Mouse (Mus musculus) thymus, postnatal 36 days (tissue): ENCODE data around the gene Csrp3.

Experiments
- DNase-seq, 2 experiments: peaks; one replicate each; pipeline ENCODE4 v3.0.0; 2022; ENCODE audit warnings: mixed read lengths in 2 of 2

Gene Csrp3

DNA sequence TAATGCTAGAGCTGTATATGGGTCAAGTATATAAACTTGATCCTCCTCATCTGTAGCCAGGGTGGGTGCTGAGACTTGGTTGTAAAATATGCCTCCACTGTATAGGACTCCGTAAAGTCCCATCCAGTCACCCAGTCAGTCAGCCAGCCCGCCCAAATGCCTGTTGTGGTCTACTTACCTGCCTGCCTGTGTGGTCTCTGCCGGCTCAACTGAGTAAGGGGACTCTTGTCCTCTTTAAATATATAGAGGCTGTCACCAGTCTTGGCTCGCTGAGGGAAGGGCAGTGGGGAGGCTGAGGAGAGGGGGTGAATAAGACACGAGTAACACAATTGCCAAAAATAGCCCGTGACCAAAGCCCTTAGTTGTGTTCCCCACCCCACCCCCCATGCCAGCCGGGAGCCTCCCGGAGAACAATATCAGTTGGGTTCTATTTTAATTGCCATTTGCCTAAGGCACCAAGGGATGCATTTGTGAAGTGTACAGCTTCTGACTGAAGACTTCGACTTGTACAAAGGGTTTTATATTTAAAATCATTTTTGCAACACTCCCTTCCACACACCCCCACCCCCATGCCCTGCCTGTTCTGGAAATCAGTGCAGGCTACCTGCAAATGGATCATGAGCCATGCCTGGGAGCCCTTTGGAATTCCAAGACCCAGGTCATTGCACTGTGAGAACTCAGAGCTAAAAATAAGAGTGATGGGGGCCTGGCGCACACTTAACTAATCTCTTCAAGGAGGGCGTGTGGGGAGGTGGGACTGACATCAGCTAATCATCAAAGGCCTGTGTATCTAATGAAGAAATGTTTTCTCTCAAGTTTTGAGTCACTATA lies at the start of gene Csrp3:
Gene Csrp3, minus strand, starts transcription at position 214 of the 831 bp plus-strand sequence.
- no peak for DNase-seq

GRCm38 (mm10) chr7:48896051-48896450 lies 48.2 kb upstream of the Csrp3 start:
- DNase-seq, result no peak

DNA sequence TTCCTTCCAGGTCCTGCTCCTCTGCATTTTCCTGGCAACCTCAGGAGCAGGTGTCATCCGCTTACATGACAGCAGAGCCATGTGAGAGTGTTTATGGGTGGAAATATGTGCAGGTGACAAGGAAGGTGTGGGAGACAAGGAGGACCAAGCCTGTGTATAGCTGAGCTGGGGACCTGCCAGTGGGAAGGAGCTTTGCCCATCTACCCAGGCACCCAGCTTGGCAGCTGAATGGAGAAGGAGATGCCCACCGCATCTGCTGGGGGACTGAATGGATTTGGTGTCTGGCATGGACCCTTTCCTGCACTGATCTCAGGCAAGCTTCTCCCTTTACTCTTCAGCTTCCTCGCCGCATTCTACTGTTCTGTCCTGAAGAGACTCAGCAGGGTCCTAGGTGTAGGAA lies 47.6 kb upstream of the Csrp3 start:
- no peak for DNase-seq

DNA sequence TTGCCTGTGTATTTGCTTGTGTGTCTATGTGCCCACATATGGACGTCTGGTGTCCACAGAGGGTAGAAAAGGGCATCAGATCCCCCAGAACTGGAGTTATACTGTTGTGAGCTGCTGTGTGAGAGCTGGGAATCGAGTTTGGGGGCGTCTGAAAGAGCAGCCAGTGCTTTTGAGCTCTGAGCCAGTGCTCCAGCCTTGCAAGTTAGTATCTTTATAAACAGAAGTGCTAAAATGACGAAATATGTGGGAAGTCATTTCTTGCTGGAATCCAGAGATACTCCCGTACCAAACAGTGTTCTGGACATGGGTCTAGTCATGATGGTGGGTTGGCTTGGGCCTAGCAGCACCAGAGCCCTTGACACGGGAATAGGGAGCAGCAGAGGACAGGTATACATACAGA lies 46.9 kb upstream of the Csrp3 start:
- DNase-seq, result no peak

DNA sequence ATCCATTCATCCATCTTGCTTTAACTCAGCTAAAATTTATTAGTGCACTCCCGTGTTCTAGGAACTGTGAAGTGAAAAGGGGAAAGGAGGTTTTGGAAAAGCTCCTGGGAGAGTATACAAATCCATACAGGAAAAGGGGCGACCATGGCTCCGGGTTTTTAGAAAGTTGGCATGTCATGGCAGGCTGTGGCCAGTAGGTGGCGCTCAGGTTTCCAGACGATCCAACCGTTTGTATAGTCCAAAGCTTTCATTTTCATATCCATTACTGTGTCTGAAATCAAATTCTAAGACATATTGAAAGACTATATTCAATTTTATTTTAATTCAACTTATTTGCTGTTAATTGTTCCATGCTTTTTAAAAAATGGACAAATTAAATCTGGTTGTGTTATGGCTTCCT lies 46.3 kb upstream of the Csrp3 start:
- DNase-seq, result peak; percentile 38 to 56

- DNase-seq, result no peak
Measured at GRCm38 (mm10) chr7:48893093-48893492, 45.3 kb upstream of the Csrp3 start.

GRCm38 (mm10) chr7:48891029-48891428 lies 43.2 kb upstream of the Csrp3 start:
- DNase-seq, result no peak

DNA sequence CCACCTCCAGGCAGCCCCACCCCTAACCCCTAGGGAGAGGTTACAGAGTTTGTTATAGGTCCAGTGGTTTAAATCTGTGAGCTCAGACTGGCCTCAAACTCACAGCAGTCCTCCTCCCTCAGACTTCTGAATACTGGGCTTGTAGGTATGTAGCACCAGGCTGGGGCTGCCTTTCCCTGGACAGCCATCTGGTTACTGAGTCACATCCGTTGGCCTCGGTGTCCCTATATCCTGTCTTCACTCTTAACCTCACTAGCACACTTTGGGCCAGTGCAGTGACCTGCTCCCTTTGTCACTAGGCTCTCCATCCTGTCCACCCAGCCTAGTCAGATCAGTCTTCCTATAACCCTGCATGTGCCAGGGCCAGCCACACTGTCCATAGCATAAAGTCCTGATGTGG lies 40.9 kb upstream of the Csrp3 start:
- no peak for DNase-seq

DNA sequence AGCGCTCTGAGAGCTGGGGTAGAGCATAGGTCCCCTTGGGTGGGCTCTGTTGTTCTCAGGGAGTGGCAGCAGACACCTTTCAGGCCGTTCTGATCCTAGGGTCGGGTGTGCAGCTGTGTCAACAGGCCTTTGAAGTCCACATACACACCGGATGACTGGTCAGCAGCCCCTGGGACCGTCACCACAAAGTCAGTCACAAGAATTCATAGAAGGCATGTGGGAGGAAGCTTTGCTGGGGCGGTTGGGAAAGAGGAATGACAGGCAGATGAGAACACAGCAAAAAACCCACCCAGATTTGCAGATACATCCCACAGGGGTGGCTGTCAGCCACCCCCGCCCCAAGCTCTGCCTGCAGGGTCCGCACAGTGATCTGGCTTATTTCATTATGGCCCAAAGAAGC lies 40.1 kb upstream of the Csrp3 start:
- DNase-seq, result no peak

- no peak for DNase-seq
Measured at GRCm38 (mm10) chr7:48884266-48884611, 36.4 kb upstream of the Csrp3 start.

- DNase-seq, result no peak
Measured at GRCm38 (mm10) chr7:48883525-48884265, 35.9 kb upstream of the Csrp3 start.

GRCm38 (mm10) chr7:48881971-48882609 lies 34.3 kb upstream of the Csrp3 start:
- DNase-seq, result peak; percentile 21 to 43

GRCm38 (mm10) chr7:48881486-48881885 lies 33.7 kb upstream of the Csrp3 start, which contains the start of gene E2f8:
Gene E2f8, minus strand, starts transcription at chr7:48881596.
- DNase-seq, result peak; percentile 74 to 82

- peak; percentile 95 to 97 for DNase-seq
Measured at GRCm38 (mm10) chr7:48880591-48881481, 33.0 kb upstream of the Csrp3 start.

GRCm38 (mm10) chr7:48879574-48879973 lies 31.7 kb upstream of the Csrp3 start:
- no peak for DNase-seq

DNA sequence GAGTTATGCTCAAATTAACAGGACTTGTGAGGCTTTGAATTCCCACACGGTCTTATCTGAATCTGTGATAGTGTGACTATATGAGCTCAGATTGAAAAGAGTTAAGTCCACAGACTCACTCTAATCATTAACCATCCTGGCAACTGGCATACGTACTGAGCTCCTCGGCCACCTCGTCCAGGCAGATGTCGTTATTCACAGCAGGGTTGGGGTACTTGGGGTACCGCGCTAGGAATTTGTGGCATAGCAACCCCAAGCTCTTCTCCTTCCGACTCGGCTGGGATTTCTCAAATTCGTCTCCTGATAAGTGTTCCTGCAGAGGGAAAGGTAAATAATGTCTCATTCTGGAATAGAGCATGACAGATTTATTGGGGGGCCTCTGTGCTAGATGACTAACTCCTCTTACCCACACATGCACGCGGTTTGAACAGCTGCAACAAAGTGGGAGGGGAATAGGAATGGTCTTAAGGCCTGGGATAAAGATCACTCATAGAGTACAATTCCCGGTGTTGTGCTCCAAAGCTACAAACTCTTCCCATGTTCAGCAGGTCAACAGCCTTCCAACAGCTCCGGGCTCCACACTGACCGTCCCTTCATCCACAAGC lies 30.1 kb upstream of the Csrp3 start:
- DNase-seq, result no peak

DNA sequence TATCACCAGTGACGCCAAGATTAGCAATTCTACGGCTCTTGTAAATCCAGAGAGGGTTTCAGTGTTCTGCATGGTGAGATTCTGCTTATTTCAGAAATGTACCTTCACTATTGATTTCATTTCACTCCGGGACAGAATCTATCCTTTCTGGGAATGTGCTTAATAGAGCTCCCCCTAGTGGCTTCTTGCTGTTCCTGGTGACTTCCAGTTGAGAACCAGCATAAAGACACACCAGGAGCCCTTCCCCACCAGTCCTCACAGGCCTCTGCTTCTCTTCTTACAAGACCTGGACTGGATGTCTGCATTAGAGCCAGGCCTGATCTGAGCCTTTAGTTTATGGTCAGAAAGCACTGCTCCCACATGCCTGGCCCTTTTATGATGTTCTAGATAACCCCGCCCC lies 28.7 kb upstream of the Csrp3 start:
- DNase-seq, result no peak

- no peak for DNase-seq
Measured at GRCm38 (mm10) chr7:48875096-48875495, 27.3 kb upstream of the Csrp3 start.

DNA sequence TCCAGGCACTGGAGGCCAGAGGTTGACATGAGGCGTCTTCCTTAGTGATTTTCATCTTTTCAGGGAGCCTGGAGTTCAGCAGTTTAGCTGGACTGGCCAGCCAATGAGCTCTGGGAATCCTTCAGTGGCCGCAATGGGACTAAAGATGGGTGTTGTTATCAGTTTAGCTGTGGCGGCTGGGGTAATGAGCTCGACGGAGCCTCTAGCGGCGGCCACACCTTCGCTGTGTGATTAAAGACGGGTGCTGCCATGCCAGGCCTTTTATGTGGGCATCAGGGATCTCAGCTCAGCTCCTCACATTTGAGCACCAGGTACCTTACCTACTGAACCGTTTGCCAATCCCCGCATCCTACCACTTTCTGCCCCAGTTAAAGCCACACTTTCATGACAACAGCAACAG lies 23.5 kb upstream of the Csrp3 start:
- no peak for DNase-seq

DNA sequence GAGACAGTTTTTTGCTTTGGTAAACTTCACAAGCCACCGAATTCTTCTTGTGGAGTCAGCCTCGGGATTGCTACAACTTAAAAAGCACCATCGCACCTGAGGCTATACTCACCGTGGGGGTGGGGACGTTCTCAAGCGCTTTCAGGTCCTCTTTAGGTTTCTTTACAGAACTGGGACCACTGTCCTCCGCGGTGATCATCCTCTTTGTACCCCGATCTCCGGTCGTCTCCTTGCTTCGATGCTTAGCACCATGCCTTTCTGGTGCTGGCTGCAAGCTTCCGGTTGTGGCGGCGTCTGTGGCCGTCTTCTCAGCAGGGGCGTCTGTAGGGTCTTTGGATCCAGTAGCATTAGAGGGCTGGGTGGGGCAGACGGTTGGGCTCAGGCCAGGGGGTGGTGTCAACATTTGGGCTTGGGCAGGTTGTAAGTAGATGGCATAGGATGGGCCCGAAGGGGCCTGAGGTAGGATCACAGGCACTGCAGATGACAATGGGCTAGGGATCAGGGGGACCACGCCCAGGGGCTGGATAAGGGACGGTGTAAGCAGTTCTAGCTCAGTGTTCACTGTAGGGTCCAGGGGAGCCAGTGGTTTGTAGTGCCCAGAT lies 22.8 kb upstream of the Csrp3 start:
- DNase-seq, result no peak

DNA sequence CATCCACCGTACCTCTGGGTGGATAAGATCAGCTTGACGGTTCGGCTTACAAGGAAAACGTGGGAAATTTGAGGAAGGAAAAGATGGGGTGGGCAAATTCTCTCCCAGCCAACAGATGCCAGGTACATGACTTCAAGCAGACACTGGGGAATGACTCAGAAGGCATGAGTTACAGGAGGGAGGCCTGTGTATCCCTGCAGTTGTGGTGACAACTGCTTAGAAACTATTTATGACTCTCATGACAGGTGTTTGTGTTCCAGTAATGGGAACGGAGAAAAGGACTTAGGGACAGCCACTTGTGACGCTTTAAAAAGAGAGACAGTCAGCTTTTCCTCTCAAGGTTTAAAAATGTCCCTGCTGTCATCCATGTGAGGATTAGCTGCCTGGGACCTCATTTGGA lies 22.3 kb upstream of the Csrp3 start:
- no peak for DNase-seq

- DNase-seq, result no peak
Measured at GRCm38 (mm10) chr7:48867576-48867975, 19.7 kb upstream of the Csrp3 start.
